Mouse (Mus musculus): ENCODE results near the gene Ddx27.
A peak's percentile ranks its signal among the peaks of the same experiment; 100 is the strongest.
"Not testable (repeated sequence)": the region's sequence is repeated elsewhere in the genome, so short reads cannot be mapped to it uniquely, and the experiment has no call there.

Gene Ddx27

GRCm38 (mm10) chr2:167014702-167015381 is at the start of gene Ddx27:
TSS of gene Ddx27 (plus strand) at chr2:167015193.
- peak; percentile 85 for DNase-seq

GRCm38 (mm10) chr2:166973153-166973552 is 41.8 kb upstream of the Ddx27 start:
- DNase-seq, result no peak

GRCm38 (mm10) chr2:166974177-166974872 is 40.7 kb upstream of the Ddx27 start:
- no peak for DNase-seq

- DNase-seq, result no peak
Observed at GRCm38 (mm10) chr2:166976356-166976755, 38.6 kb upstream of the Ddx27 start.

- no peak for DNase-seq
Observed at GRCm38 (mm10) chr2:166977490-166977889, 37.5 kb upstream of the Ddx27 start.

GRCm38 (mm10) chr2:166980161-166980560 is 34.8 kb upstream of the Ddx27 start:
- DNase-seq, result no peak

- no peak for DNase-seq
Observed at GRCm38 (mm10) chr2:166983351-166983894, 31.6 kb upstream of the Ddx27 start.

GRCm38 (mm10) chr2:166990861-166991260 is 24.1 kb upstream of the Ddx27 start:
- no peak for DNase-seq

GRCm38 (mm10) chr2:166991945-166992344 is 23.0 kb upstream of the Ddx27 start:
- DNase-seq, result no peak

- peak; percentile 26 for DNase-seq
Observed at GRCm38 (mm10) chr2:166995021-166995795, 19.8 kb upstream of the Ddx27 start.

GRCm38 (mm10) chr2:166995796-166996532 is 19.0 kb upstream of the Ddx27 start, which contains the start of gene Stau1:
TSS of gene Stau1 (minus strand) at chr2:166996299.
- peak; percentile 93 for DNase-seq

GRCm38 (mm10) chr2:166996533-166996894 is 18.5 kb upstream of the Ddx27 start:
- no peak for DNase-seq

- no peak for DNase-seq
Observed at GRCm38 (mm10) chr2:167001486-167001885, 13.5 kb upstream of the Ddx27 start.

- peak; percentile 67 for DNase-seq
Observed at GRCm38 (mm10) chr2:167004099-167004854, 10.7 kb upstream of the Ddx27 start.

- no peak for DNase-seq
Observed at GRCm38 (mm10) chr2:167006355-167006754, 8.6 kb upstream of the Ddx27 start.

- peak; percentile 59 for DNase-seq
Observed at GRCm38 (mm10) chr2:167007001-167007491, 7.9 kb upstream of the Ddx27 start.

- not testable (repeated sequence) for DNase-seq
Observed at GRCm38 (mm10) chr2:167007565-167007964, 7.4 kb upstream of the Ddx27 start.

- no peak for DNase-seq
Observed at GRCm38 (mm10) chr2:167009483-167009882, 5.5 kb upstream of the Ddx27 start.

GRCm38 (mm10) chr2:167010546-167010945 is 4.4 kb upstream of the Ddx27 start:
- DNase-seq, result no peak

GRCm38 (mm10) chr2:167015382-167015718 is 357 bp downstream of the Ddx27 start:
- no peak for DNase-seq

- DNase-seq, result no peak
Observed at GRCm38 (mm10) chr2:167019396-167019795, 4.4 kb downstream of the Ddx27 start.

- no peak for DNase-seq
Observed at GRCm38 (mm10) chr2:167028553-167028952, 13.6 kb downstream of the Ddx27 start.

Data from cerebellum, adult 11 months (tissue).